Mouse (Mus musculus) brain, adult 2 months (tissue): ENCODE results near the gene Stxbp1.
A peak's percentile ranks its signal among the peaks of the same experiment; 100 is the strongest.

Experiments used
- DNase-seq: peaks from one replicate; pipeline ENCODE4 v3.0.0; 2011; ENCODE audit warnings: low read depth, low spot score

Gene Stxbp1

DNA sequence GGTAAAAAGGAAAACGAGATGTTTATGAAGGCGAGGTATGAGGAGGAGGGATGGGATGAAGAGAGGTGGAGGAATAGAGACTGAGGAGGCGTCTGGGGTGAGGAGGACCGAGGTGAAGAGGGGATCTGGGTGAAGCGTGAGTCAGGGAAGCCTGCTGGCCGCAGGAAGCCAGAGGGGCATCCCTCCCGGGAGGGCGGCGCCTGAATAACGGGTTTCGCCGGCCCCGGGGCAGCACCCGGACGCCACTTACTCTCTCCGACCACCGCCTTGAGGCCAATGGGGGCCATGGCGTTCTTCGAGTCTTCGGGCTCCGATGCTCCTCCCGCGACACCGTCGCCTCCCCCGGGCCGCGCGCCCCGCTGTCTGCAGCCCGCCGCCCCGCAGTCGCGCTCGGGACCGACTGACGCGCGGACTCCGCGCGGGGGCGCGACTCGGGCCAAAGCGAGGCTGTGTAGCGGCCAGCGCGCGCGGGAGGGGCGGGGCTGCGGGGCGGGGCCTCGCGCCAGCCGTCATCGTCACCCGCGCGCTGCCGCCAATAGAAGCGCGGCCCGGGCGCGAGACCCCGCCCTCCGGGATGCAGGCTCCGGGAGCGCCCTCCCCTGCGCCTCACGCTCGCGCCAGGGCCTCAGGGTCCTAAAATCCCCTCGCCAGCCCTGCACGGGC, at the start of gene Stxbp1:
TSS of gene Stxbp1 (minus strand) at position 441 of the 663 bp plus-strand sequence.
- DNase-seq, result peak; percentile 98

DNA sequence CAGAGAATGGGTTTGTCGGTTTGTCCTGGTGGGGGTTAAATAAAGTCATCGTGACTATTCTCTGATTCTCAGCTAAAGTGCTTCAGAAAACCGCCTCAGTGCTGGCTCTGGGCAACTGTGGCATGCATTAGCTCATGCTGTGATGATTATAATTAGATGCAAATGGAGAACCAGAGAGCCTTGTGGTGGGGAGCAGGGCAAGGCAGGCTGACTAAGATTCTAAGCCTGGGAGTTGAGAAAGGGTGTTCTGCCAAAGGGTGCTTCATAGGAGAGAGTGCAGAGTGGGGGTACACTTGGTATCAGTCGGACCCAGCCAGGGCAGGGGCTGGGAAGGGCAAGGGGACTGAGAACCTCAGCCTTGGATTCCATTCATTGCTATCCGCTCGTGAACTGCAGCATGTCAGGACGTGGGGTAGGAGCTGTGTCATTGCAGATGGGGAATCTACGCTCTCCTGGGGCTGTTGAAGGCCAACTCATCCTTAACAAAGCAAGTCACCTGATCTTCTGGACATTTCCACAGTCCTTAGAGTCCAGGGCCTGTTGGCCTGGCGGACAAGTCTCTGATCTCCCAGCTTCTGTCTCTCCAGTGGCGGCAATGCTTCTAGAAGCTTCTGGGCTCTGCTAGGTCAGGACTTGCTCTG, 49.6 kb upstream of the Stxbp1 start:
- peak; percentile 75 for DNase-seq

DNA sequence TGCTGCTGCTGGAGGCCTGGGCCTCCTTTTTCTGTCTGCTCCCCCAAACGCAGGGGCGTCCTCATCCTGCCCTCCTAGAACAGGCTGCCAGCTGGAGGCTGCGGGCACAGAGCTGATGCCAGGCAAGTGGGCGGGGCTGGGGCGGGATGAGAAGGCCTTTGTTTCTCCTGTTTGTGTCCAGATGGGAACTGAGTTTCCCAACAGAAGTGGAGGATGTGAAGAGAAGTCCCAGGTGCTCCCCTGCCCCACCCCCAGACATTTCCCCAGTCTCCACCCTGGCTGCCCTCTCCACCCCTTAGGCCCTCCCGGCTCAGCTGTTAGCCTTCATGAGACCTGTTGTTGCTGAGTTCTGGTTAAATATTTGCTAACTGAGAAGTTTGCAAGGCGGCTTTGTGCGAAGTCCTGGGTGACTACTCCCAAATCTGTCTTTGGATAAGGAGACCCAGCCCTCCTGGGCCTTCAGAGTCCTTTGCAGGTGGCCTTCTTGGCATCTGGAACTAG, 48.6 kb upstream of the Stxbp1 start:
- peak; percentile 83 for DNase-seq

DNA sequence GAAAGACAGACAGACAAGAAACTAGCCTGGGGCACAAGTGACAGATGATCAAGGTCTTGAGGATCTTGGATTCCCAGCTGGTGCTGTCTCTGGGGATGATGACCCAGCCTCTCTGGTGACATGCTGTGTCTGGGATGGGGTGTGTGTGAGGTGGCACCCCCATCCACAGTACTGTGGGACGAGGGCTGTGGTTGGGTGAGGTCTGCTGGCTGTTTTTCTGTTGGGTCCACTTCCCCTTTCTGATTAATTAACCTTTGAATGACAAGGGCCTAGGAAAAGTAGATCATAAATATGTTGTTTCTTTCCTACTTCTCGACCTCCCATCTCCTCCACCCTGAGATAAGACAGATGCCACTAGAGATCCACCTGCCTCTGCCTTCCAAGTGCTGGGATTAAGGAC, 47.1 kb upstream of the Stxbp1 start:
- no peak for DNase-seq

DNA sequence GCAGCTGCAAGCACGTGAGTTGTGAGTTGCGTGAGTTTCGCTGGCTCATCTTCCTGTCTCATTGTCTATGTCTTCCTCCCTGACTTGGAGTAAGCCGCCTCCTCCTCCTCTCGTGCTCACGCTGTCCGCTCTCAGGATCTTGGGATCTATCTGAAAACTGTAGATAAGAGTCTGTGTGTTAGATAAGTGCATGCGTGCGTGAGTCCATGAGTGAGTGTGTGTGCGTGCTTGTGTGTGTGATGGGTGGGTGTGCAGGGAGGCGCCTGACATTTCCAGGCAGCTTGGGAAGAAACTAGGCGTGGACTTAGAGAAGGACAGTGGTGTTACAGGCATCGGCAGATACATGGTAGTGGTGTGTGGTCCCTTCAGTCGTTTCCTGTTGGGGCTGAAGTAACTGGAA, 45.4 kb upstream of the Stxbp1 start:
- no peak for DNase-seq

DNA sequence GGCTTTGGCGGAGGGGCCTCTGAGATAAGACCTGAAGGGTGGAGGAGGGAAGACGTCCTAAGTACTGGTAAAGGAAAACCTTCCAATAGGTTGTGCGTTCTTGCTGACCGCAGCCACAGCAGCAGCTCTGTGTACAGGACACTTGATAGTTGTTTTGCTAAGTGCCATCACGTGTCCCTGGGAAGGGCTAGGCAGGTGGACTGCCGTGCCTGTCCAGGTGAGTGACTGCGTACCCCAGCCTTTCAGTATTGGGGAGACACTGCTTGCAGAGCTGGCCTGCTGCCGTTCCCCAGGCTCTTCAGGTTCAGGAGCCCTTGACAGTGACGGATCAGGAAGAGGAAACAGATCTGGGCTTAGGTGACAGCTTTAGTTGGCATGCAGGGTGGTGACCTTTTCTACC, 44.2 kb upstream of the Stxbp1 start:
- DNase-seq, result no peak

DNA sequence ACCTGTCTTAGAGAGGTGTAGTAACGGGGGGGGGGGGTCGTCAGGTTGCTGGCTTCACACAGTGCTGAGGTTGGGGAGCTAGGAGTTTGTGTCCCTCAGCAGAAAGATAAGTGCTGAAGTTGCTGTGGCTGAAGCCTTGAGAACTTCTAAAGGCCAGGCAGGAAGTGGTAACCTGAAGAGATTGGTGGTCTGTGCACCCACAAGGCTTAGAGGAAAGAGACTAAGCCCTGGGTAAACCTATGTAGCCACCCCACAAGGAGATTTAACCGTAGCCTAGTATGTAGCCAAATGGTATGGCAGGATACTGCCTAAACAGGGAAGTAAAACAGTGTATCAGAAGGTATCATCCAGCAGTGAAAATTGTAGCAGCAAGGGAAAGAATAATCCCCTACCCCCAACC, 43.2 kb upstream of the Stxbp1 start:
- DNase-seq, result no peak

DNA sequence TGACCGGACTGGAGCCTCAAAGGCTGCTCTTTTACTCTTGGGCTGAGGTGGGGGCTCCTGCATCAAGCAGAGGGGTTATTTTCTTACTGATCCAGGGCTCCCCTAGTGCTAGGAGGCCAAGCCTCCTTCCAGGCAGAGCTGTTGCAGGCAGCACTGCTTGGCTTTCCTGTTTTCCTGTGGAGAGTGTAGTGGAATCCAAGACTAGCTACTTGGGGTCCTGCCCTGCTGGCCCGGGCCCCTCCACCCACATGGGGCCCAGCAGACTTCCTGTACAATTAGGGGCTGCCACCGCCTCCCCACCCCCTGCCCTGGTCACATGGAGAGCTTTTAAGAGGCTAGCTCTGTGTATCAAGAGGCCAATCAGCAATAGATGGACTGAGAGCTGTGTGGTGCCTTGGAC, 41.5 kb upstream of the Stxbp1 start:
- DNase-seq, result no peak

DNA sequence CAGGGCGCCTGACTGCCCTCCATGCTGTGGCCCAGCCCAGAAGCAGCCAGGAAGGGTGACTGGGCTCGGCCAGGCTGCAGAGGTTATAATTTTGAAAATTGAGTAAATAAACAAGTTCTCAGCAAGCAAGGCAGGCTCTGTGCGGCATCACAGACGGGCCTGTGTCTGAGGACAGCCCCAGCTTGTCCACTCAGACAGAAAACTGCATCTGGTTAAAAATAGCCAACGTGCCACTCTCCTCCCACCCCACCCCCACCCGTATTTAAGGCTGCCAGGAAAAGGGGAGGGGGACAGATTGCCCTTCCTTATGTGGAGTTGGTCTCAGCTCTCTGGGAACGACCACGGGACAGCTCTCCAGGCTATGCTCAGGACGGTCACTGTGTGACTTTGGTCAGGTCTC, 41.0 kb upstream of the Stxbp1 start:
- DNase-seq, result no peak

DNA sequence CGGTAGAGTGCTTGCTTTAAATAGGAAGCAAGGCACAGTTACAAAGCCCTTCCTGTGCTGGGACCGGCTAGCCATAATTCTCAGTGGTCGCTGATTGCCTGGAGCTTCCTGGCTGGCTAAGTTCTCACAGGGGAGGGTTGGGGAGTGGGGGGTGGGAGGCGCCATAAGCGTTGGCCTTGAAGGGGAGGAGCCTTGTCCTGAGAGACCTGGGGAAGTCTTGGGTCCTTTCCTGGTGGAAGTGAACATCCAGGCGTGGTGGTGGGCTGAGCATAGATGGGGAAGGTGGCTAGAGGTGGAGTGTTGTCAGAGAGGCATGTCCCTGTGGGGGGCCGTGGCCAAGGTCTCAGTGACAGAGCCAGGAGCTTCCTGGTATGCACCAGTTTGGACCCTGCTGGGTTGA, 37.7 kb upstream of the Stxbp1 start:
- DNase-seq, result no peak

DNA sequence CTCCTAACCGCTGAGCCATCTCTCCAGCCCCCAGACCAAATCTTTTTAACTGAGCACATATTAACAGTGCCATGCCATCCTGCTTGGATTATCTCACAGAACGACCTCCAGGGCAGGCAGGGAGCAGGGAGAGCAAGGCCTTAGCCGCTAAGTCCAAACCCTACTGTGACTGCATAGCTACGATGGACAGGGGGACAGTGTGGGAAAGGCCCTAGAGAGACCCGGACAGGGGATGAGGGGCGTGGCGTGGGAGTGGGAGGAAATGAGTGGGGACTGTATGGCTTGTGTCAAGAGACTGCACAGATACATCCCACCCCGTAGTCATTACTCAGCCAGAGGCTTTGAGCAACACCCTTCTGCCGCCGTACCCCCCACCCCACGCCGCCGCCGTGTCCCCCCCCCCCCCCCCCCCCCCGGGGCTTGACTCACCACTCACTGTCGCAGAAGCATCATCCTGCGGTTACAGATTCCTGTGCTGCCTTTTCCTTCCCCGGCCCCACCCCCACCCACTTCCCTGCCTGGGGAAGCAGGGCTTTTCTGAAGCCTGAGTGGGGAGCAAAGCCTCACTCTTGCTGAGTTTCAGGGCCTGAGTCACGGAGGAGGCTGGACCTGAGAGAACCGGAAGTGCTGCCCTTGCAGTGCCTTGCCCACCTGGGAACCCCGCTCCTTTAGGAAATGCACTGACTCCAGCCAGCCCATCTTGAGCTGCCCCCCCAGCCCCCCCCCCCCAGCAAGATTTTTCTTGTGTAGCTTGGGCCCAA, 35.4 kb upstream of the Stxbp1 start:
- DNase-seq, result peak; percentile 83

DNA sequence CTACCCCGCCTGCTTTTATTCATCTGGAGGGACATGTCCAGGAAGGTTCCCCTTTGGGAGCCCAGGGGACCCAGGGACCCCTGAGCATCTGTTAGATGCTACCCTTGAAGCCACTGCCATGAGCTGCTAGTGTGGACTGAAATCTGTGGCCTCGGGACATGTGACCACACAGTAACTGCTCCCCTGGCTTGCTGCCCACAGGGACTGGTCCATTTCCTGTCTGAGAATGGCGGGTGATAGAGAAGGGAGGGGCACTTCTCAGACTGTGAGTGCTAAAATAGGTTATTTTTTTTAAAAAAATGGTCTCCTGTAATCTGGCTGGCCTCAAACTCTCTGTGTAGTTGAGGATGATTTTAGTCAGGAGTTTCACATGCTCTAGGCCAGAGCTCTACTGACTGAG, 34.7 kb upstream of the Stxbp1 start:
- peak; percentile 73 for DNase-seq

DNA sequence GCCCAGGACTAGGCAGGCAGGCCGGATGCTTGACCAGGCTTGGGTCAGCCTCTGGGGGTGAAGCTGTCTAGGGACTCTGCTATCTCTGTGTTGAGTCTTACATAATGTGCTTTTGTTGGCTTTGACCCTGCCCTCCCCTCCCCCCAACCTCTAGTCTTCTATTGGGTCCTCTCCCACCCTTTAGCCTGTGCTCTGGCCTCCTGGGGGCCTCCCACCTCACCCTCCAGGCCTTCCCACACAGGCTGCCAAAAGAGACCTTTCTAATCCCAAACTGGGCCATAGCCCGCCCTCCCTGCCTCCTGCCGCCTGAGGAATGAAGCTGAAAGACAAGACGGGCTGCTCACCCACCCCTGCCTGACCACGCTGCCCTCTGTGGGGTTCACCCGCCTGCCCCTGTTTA, 34.0 kb upstream of the Stxbp1 start:
- no peak for DNase-seq

DNA sequence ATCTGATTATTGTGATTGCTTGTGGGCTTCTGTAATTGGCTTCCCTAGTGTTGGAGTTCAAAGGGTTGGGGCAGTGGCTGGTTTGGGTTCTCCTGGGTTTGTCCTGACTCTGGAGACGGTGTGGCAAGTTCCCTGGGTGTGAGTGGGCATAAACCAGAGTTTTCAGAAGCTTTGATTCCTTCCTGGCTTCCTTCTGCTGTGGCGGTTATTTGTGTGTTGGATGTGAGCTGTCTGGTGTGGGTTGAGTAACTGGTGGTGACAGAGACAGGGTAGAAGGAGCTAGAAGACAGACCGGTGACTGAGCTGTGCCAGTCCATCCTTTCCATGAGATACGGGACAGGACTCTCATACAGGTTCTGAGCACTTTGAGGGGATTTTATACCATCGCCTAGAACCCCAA, 32.5 kb upstream of the Stxbp1 start:
- DNase-seq, result peak; percentile 52

DNA sequence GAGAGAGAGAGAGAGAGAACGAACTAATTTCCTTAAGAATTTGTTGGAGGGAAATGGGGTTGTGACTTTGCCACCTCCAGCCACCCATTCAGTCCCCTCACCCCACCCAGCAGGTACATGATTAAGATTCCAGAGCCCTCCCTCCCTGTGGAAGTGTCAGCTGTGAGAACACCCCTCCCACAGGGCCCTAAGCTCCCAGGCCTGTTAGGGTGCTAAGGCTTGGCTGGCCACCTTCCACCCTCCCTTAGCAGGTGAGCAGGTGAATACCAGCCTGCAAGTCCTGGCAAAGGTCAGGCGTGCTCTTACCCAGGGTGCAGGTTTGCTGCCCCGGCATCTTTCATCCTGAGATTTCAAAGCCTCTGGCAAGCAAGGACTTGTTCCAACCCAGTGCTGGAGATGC, 31.4 kb upstream of the Stxbp1 start:
- no peak for DNase-seq

DNA sequence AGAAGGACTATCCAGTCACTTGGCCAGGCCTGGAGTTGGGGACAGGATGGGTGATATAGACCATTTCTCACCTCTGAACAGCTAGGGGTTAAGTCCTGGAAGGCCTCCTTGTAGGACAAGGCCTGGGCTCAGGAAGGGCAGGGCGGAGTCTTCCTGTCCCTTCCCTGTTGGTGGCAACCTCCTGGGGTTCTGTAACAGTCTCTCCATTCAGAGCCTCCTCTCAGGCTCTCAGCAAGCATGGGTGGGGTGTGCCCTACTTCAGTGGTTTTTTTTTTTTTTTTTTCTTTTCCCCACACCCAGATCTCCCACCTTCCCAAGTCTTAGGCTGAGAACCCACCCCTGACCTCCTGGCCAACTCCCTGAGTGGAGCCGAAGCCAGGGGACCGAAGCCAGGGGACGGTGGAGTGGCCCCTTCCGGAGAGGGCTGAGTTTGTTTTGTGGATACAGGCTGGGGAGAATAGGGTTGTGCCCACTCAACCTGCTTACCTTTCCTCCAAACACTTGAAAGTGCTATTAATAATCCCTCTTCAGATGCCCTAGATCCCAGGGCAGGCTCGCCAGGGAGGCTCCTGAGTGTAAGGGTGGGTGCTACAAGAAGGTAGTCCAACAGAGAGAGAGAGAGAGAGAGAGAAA, 30.8 kb upstream of the Stxbp1 start:
- DNase-seq, result no peak

DNA sequence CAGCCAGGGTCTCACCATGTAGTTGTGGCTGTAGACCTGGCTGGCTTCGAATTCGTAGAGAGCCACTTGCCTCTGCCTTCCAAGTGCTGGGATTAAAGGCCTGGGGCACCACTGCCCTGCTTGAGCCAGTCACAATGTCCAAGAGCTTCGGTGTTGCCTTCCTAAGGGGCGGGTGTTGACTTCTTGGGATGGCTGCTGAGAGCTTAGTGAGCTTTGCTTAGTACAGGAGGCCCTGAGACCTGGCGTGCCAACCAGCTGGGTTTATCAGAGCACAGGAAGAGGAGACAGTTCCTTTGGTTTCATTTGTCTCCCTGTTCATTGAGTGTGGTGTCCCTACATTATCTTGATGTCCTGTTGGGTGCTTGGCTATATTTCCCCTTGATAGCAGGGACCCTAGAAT, 30.3 kb upstream of the Stxbp1 start:
- no peak for DNase-seq

DNA sequence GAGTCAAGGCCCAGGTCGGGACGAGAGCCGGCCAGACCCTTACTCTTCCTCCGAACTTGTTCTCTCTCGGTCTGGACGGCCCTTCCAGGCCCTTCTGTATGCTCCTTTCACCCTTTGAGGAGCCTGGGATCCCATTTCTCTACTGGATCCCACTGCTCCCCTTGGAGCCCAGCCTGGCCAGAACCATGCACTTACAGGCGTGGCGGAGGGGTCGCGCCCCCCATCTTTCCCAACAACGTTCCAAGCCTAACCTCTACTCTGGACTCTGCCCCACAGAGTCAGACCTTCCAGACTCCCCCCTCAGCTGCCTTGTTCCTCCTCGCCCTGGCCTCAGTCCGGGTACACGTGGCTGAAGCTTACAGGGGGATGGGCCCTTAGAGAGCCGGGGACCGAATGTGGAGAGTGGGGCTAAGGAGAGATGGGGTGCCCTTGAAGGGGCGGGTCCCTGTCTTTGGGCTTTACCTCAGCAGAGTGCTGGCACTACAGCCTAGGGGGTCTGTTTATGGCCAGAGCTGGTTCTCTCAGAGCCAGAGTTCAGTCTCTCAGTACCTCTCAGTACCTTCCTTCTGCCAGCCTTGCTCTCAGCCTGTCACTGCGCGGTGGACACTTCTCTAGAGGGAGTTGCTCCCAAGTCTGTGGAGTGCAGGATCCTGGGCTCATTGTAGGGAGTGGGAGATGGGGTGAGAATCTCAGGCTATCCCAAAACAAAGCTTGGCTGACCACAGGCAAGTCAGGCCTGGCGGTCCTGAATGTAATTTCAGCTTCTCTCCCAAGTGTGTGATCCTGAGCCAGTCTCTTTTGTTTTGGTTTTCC, 29.7 kb upstream of the Stxbp1 start:
- DNase-seq, result no peak

DNA sequence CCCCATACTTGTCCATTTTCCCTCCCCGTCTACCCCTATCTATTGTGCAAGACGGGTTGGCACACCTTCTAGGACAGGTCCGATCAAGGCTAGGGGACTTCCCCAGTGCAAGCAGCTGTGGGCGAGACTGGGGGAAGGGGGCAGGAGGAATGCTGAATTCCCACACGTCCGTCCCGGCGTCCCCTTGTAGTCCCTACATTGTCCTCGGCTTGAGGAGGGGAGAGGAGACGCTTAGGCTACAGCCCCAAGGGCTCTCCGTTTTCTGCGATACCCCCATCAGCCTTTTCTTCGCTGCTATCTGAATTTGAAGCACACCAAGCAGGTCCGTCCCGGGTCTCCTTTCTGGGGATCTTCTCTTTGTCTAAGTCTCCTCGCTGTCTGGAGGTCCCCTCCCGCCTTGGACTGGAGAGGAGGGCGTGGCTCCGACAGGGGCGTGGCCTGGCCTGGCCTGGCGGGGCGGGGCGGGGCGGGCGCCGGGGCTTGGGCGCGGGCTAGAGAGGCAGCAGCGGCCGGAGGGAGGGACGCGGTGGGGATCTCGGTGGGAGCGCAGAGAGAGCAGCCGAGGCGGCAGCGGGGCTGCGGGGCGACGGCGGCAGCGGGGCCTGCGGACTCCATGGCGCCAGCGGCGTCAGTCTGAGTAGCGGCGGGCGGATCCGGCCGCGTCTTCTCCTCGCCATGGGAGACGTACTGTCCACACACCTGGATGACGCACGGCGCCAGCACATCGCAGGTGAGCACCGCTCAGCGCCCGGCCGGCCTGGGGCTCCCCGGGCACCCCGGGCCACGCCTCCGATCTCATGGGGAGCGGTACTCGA, 28.8 kb upstream of the Stxbp1 start, which contains the start of gene Fam129b:
TSS of gene Fam129b (plus strand) at position 440 of the 815 bp plus-strand sequence.
- DNase-seq, result peak; percentile 82

DNA sequence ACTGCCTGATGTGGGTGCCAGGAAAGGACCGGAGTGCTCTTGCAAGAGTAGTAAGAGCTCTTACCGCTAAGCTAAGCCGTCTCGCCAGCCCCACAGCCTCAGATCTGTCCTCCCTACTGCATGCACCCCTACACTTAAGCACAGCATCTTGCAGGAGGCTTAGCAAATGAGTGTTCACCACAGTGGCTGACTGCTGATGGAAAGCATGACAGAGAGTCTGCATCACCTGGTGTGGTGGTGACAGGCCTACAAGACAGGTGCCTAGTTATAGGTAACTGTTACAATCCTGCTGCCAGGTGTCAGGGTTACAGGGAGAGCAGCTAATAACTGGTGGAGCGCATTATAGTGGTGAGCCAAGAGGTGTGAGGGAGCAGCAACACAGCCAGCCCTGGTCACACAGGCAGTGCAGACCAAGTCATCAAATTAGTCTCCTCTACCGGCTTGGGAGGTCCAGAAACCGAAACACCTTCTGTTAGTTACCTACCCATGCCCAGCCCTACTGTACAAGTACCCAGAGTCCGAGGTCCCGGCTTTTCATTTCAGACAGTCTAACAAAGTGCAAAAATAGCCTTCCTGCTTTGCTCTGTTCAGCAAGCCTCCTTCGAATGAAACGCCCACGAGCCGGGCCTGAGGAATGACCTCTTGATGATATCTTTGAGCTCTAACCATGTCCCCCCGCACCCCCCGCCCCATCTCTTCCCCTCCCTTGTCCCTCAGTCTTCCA, 28.1 kb upstream of the Stxbp1 start:
- peak; percentile 56 for DNase-seq
